Mouse (Mus musculus) right cerebral cortex, adult 18-20 months (tissue): ENCODE measurements around the gene Iqcf1.
A peak's percentile ranks its signal among the peaks of the same experiment; 100 is the strongest.

ENCODE experiments used
- DNase-seq: peaks from one replicate; pipeline ENCODE4 v3.0.0; 2022; ENCODE audit warnings: mixed read lengths

Iqcf1 gene

DNA sequence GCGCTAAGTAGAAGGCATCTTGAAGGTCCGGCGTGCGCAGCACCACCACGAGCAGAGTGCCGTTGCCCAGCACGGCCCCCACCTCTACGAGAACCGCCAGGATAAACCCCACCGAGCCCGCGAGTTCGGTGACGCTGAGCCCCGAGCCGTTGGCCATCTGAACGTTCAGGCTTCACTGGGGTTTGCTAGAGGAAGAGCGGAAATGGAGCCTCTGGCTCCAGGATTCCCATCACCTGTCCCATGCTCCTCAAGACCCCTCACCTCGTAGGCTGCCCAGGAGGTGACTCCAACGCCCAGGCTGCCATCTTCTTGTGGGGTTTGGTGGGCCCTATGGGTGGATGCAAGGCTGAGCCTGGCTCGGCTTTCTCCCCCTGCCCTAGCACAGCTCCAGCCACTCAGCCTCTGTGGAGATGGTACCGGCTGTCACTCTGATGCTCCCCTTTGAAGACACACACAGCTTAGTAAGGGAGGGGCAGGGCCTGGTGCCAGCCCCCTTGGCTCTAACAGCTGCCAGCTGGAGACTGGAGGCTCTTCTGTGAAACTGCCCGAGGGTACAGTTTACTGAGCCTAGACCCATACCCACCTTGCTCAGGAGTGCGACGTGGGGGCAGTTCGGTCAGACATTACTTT lies 34.1 kb upstream of the Iqcf1 start, which contains the start of gene Gpr62:
Gene Gpr62 (minus strand): TSS at position 368 of the 630 bp plus-strand sequence.
- DNase-seq, result peak; percentile 75

GRCm38 (mm10) chr9:106466721-106467120 lies 33.0 kb upstream of the Iqcf1 start:
- no peak for DNase-seq

- DNase-seq, result no peak
Measured at GRCm38 (mm10) chr9:106467746-106468145, 32.0 kb upstream of the Iqcf1 start.

GRCm38 (mm10) chr9:106469317-106469716 lies 30.4 kb upstream of the Iqcf1 start:
- no peak for DNase-seq

- DNase-seq, result no peak
Measured at GRCm38 (mm10) chr9:106469776-106470175, 30.0 kb upstream of the Iqcf1 start.

DNA sequence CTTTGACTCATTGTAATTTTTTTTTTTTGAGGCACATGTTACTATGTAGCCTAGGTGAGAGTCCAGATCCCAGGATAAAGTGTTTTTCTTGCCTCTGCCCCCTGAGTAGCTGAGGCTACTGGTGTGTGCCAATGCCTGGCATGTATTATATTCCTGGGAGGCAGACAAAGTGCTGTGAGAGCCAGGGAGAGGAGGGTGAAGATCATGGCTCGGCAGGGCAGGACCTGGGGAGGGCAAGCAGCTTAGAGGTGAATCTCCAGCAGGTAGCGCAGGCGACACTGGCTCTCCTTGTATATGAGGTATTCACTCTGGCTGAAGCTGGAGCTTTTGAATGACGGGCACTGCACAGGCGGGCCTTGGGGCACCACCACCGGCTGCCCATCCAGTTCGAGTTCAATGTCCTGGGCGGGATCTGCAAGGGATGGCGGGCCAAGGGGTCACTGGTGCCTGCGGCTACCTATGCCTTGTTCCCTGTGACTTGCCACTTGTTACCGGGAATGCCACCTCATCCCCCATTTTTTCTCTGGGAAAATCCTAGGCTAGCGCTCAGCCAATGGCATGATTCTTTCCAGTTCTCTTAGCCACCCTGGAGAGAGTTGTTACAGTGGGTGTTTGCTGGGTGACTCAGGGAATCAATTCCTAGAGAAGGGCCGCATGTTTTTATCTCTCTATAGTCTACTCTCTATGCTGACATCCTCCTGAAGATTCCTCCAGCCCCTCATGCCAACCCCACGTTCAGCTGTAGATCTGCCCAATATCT lies 28.6 kb upstream of the Iqcf1 start:
- no peak for DNase-seq

DNA sequence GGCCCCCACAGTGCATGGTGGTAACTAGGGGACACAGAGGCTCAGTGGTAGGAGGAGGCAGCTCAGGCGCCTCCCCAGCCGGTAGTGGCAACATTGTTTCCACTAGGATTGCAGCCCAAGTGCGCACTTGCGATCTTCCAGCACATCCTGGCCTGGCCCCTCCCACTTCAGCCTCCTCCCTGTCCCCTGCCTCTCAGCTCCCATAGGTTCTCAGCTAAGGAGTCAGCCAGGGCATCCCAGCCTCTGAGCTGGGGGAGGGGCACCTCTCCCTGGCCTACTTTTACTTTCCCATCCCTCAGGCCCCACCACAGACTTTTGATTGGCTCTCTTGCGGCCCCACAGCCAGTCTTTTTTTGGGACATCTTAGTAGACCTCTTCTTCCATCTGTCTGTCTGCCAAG lies 27.9 kb upstream of the Iqcf1 start:
- peak; percentile 72 for DNase-seq

GRCm38 (mm10) chr9:106472321-106472720 lies 27.4 kb upstream of the Iqcf1 start:
- DNase-seq, result no peak

- DNase-seq, result no peak
Measured at GRCm38 (mm10) chr9:106473081-106473752, 26.6 kb upstream of the Iqcf1 start.

DNA sequence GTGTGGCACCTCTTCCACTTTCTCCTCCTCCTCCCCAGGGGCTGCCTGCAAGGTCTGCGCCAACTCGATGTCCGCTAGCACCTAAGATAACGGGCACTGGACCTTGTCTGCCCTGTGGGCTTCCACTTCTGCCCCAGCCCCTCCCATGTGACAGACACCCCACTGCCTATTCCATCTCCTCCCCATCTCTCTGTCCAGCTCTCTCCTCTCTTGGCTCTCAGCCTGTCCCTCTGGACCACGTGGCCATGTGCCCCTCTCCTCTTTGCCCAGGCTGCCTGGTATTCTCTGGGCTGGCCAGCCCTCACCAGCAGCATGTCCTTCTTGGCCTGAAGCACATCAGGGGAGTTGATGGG lies 26.0 kb upstream of the Iqcf1 start:
- DNase-seq, result peak; percentile 12

DNA sequence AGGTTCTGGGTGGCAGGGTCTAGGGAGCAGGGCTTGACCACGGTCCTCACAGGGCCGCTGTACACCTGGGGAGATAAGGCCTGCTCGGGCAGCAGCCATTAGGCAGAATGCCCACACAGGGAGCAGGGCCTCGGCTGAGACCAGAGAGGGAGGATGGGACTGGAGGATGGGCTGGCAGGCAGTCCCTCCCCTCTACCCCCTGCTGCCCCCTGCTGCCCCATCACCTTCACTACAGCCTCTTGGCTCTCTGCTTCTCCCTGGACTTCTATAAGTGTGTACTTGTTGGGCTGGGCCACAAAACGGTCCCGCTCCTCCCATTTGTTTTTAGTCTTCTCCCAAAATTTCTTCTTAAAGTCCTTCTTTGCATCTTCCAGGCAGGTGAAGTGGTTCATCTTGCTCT lies 25.3 kb upstream of the Iqcf1 start:
- DNase-seq, result peak; percentile 46

DNA sequence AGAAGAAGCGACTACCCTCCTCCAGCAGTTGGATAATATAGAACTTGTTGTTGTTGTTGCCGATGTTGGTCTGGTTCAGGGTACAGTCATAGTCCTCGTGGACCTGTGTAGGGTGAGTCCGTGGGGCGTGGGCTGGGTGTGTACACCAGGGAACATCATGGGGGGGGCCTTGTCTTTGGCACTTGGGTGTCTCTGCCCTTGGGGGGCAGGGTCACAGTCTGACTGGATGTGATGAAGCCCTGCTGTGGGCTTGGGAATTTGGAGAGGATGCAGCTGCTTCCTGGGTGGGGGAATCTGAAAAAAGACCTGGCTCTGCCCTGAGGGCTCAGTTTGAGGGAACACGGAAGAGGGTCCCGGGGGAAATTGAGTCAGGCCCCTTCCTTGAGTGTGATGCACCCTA lies 24.7 kb upstream of the Iqcf1 start:
- no peak for DNase-seq

DNA sequence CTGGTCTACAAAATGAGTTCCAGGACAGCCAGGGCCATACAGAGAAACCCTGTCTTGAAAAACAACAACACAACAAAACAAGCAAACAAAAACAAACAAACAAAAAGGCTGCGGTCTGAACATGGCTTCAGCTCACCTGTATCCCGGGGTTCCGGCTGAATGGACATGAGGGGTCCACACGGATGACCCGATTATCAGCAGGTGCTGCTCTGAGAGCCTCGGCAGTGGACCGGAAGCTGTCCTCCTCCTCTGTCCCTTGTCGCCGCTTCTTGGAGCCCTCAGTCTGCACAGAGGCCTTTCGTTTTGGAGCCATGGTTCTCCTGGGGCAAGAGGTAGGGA lies 24.1 kb upstream of the Iqcf1 start, which contains the start of gene Rrp9:
Gene Rrp9 (plus strand): TSS at position 301 of the 339 bp plus-strand sequence.
- DNase-seq, result no peak

DNA sequence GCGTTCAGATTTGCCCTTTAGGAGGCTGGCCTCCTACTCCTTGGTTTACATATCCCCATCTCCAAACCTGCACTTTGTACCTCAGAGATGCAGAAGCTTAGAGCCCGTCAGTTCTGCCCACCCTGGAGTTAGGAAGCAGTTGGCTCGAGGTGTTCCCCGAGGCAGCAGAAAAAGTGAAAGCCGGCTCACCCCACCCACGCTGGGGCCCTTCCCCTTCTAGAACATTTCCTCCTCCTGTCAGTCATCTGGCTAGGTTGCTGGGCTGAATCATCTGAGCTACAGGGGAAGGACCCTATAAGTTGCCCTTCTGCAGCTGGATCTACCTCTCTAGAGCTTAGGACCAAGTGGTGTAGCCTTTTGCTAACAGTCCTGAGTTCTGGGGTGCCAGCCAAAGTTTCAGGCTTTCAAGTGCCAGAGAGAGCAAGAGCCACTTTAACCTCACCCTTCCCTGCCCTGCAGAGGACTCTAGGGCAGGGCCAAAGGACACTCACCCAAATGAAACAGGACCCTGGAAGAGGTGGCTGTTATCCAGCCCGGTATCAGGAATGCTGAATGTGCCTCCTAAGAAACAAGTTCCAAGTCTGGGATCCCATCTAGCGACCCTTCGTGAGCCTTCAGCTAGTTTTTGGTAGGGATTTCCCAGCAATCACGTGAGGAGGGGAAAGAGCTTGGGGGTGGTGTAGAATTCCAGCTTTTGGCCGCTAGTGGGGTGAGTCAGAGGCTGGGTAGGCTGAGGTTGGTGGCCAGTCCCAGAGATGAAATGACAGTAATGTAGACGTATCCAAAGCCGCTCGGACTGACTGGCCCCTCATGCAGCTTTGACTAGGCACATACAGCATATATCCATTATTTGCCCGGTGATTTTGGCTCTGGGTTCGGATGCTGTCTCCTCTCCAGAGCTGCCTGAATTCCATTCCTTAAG lies 23.5 kb upstream of the Iqcf1 start:
- peak; percentile 46 for DNase-seq

DNA sequence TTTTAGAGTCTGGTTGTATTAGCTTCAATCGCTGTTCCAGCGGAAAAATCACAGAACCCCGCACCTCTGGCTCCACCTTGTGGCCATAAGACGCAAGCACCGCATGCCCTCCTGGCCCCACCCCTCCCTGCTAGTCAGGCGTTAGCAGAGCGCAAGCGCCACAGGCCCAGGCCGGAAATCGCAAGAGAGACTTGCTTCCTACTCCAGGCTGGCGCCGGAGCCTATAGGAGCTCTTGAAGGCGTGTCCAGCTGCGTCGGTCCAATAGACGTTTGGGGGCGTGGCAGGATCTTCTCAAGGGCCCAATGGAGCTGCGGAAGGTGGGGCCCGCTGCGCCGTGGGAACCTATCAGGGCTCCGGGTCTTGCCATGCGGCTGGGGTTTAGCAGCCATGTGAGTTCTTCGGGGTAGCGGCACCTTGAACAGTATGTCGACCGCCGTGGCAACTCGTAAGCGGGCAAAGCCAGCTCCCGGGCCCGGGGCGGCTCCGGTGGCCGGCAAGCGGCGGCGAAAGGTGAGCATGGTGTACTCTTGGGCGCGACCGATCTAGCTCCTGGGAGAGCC lies 22.8 kb upstream of the Iqcf1 start, which contains the start of gene Parp3:
Gene Parp3 (minus strand): TSS at position 26 of the 561 bp plus-strand sequence.
- DNase-seq, result peak; percentile 100

GRCm38 (mm10) chr9:106477649-106478048 lies 22.1 kb upstream of the Iqcf1 start:
- DNase-seq, result no peak

- DNase-seq, result no peak
Measured at GRCm38 (mm10) chr9:106478101-106478500, 21.7 kb upstream of the Iqcf1 start.

GRCm38 (mm10) chr9:106480541-106480940 lies 19.2 kb upstream of the Iqcf1 start:
- DNase-seq, result no peak

DNA sequence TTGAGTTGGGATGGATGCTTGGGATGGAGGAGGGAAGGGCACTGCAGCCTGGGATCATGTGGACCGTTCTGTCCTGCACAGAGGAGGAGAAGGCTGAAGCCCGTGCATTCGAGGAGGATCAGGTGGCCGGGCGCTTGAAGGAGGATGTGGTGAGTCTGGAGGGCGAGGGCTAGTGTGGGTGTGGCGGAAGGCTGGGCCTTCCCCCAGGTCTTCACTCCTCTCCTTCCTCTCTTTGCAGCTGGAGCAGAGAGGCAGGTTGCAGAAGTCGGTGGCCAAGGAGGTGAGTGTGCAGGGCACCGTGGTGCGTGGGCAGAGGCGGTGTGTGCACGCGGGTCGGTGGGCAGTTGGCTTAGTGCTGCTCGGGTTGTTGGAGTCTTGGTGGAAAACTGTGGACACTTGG lies 18.7 kb upstream of the Iqcf1 start:
- DNase-seq, result no peak

DNA sequence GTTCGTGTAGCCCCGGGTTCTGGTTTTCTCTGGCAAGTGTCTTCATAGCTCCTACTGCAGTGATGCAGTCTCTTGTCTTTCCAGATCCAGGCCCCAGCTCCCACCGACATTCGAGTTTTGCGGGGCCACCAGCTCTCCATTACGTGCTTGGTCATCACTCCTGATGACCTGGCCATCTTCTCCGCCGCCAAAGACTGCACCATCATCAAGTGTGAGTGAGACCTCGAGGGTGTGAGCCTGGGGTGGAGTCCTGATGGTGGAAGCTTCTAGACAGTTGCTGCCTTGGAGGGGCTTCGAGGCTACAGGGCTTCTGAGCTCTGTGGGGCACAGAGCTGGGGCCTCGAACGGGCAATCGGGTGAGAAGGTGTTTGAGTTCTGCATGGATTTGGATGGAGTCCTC lies 18.1 kb upstream of the Iqcf1 start:
- DNase-seq, result no peak

DNA sequence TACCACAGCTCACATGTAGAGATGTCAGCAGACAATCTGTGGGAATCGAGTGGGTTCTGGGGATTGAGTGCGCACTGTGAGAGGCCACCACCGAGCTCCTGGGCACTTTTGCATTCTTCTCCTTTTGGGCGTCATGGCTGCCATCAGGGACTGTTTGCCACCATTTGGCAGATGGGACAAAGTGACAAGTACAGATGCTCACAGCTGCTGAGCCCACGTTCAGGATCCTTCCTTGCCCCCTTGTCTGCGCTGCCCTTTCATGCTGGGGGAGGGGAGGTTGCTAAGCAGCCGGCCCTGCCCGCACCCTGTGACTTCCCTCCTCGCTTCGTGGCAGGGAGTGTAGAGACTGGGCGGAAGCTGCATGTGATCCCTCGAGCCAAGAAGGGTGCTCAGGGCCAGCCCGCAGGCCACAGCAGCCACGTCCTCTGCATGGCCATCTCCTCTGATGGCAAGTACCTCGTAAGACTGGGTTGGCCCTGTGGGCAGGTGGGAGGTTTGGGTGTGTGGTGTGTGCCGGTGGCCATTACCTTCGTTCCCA lies 17.1 kb upstream of the Iqcf1 start:
- DNase-seq, result no peak

DNA sequence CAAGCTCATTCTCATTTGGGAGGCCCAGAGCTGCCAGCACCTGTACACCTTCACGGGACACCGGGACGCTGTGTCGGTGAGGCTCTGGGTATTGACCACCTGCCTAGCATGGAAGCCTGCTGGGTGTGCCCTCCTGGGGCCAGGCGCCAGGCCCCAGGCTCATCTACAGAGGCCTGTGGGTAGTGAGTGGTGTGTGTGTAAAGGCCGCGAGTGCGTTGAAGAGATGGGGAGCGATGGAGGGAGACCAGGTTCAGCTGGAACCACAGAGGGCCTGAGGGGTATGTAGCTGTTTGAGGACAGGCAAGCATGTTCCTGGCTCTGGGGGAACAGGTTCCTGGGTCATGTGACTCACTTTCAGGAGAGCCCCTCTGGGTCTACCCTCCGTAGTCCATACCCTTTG lies 16.6 kb upstream of the Iqcf1 start:
- no peak for DNase-seq
